Mouse (Mus musculus) midbrain, embryonic 16.5 days (tissue): ENCODE data around the gene Cabcoco1. TPM values are rescaled to one million over a fixed set of nuclear protein-coding genes. Genes with fewer than 3 reads are reported as not detected.

Experiments
- ATAC-seq: fragments of 200-750 bp; cut with Nextera tagmentation; 2 replicates; pipeline ENCODE4 v1.8.0; 2017; ENCODE audit warnings: moderate TSS enrichment
- H3K27ac ChIP-seq: fragments of 300-500 bp; sonication (generic); 2 replicates; pipeline ENCODE4 v1.5.1; 2014; ENCODE audit warnings: mild to moderate bottlenecking, low read length, mixed read lengths
- H3K27me3 ChIP-seq: fragments of 300-500 bp; sonication (generic); 2 replicates; pipeline ENCODE4 v1.6.1; 2014; ENCODE audit warnings: low read depth, low read length, mixed read lengths; ENCODE audit not compliant: control insufficient read depth, insufficient read depth
- H3K36me3 ChIP-seq: fragments of 300-500 bp; sonication (generic); 2 replicates; pipeline ENCODE4 v1.6.1; 2014; ENCODE audit warnings: mild to moderate bottlenecking, low read length, moderate library complexity, mixed read lengths; ENCODE audit not compliant: control insufficient read depth, insufficient read depth
- H3K4me1 ChIP-seq: fragments of 300-500 bp; sonication (generic); 2 replicates; pipeline ENCODE4 v1.6.1; 2014; ENCODE audit warnings: mild to moderate bottlenecking, low read length, mixed read lengths; ENCODE audit not compliant: control insufficient read depth, insufficient read depth
- H3K4me2 ChIP-seq: fragments of 300-500 bp; sonication (generic); 2 replicates; pipeline ENCODE4 v1.6.1; 2014; ENCODE audit warnings: mild to moderate bottlenecking, low read length, mixed read lengths
- H3K4me3 ChIP-seq: fragments of 300-500 bp; sonication (generic); 2 replicates; pipeline ENCODE4 v1.5.1; 2014; ENCODE audit warnings: low read depth, mild to moderate bottlenecking, low read length, moderate library complexity, mixed read lengths
- H3K9ac ChIP-seq: fragments of 300-500 bp; sonication (generic); 2 replicates; pipeline ENCODE4 v1.6.1; 2014; ENCODE audit warnings: low read depth, low read length, mixed read lengths
- H3K9me3 ChIP-seq: fragments of 300-500 bp; sonication (generic); replicated peaks from 2 replicates; pipeline ENCODE4 v1.6.1; 2014; ENCODE audit warnings: mild to moderate bottlenecking, low read length, mixed read lengths; ENCODE audit not compliant: control insufficient read depth, poor library complexity, severe bottlenecking
- WGBS: fragments of 180-500 bp; shearing (Covaris S2); extraction: QIAGEN DNeasy Blood & Tissue Kit; methylation state at CpG from one replicate; pipeline ENCODE4 v1.1.7; 2014; 5-methylcytosine and 5-hydroxymethylcytosine counted together
- polyA plus RNA-seq: library from polyadenylated mRNA; unstranded; fragments of >200 nt; fragmentation: Nextera tagmentation; extraction: Ambion mirVana; gene quantifications from 2 replicates; pipeline ENCODE4 v1.2.1, GENCODE M21; 2015

The Cabcoco1 gene
- polyA plus RNA-seq, 1 experiment from 2014 or later: 2.5 TPM

DNA sequence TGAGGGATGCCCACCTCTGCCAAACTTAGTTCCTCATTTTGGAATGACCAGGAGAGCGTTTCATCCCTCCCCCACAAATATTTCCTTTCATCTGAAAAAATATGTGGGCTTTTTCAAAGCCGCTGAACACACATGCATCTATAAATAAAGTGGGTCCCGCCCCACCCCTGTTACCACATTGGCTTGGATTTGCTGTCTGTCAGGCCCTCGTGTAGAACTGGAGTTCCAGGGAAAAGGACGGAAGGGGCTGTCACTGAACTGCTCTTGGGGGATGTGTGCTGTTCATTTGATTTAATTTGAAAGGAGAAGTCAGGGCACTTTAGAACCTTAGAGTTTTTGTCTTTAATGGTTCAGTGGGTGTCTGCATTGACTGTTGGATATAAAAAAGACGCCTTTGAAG is 50.9 kb downstream of the Cabcoco1 start:
- Histone ChIP-seq H3K9me3 (no peaks in the 10 kb centered on the region), H3K36me3 (no peaks in the 10 kb centered on the region), H3K27ac (no peak overlapping the region), H3K4me2 (no peak overlapping the region), H3K9ac (no peak overlapping the region), H3K4me3 (no peak overlapping the region), H3K27me3 (no peaks in the 10 kb centered on the region), H3K4me1 (no peaks in the 10 kb centered on the region)
- WGBS: 67% methylated on average over 6 of the region's 6 CpGs
- no peak for ATAC-seq

DNA sequence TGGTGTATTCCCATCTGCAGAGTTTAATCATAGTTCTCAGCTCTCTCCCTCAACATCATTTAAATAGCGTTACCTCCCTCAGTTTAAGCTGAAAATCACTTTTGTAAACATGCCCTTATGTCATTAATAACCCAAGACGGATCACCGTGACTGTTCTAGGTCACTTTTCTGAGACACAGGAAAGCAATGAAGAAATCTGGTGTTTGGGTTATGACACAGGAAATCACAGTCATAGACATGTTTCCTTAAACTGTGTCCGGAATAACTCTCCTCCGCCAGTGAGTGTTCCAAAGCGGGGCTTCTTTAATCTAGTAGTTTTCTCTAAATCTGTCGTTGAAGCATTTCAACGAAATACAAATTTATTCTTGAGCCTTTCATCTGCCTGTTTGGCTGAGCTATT is 68.9 kb downstream of the Cabcoco1 start:
- H3K4me3 ChIP-seq: no peak overlapping the region
- ATAC-seq: no peak
- no peak overlapping the region for H3K9ac ChIP-seq
- H3K27me3 ChIP-seq: no peaks in the 10 kb centered on the region
- H3K36me3 ChIP-seq: no peaks in the 10 kb centered on the region
- H3K9me3 ChIP-seq: no peaks in the 10 kb centered on the region
- H3K27ac ChIP-seq: no peak overlapping the region
- WGBS: 88% methylated on average over 8 of the region's 8 CpGs
- H3K4me2 ChIP-seq: no peak overlapping the region
- H3K4me1 ChIP-seq: no peaks in the 10 kb centered on the region

DNA sequence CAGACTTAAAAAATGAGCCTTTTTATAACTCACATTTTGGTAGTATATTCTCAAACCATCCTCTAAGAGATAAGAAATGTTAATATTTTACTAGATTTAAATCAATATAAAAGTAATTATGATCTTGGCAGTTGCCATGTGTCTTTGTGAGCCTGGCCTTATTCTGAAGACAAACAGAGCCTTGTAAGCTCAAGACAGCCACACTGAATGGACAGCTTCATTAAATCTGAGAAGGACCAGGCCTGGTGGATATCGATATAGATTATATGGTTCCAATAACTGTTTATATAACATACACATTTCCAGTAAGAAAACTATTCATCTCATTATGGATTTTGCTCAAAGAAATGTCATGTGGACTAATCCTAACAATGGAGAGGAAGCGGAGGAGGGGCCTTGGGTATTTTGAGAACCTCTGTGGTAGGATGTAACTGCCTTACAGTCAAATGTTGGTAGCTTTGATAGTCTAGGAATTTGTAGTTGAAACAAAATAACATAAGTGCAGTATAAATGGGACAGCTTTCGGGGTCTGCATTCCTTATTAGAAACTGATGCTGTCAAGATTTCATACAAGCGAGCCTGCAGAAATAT is 75.9 kb downstream of the Cabcoco1 start:
- Histone ChIP-seq H3K9me3 (no peaks in the 10 kb centered on the region), H3K27ac (no peak overlapping the region), H3K27me3 (no peaks in the 10 kb centered on the region), H3K36me3 (no peaks in the 10 kb centered on the region), H3K4me2 (no peak overlapping the region), H3K4me1 (no peaks in the 10 kb centered on the region), H3K9ac (no peak overlapping the region), H3K4me3 (no peak overlapping the region)
- WGBS: 88% methylated on average over 4 of the region's 4 CpGs
- no peak for ATAC-seq

DNA sequence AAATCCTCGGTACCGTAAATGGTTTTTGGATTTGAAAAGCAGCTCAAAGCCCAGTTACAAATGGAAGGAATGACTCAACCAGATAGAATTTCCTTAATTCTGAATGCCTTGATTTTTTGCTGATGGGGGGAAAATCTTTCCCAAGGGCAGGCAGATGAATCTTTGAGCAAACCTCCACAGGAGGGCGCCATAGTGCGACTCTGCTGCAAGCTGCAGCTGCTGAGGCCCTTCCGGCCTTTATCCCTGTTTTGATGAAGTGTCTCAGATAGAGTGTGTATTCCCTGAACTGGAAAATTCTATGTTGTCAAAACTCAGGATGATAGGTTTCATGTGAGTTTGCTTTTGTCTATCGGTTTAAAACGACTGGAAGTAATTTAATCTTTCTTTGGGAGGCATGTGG is 76.8 kb downstream of the Cabcoco1 start:
- H3K4me3 ChIP-seq: no peak overlapping the region
- no peaks in the 10 kb centered on the region for H3K27me3 ChIP-seq
- 24% methylated on average over 7 of the region's 7 CpGs for WGBS
- ATAC-seq: no peak
- no peak overlapping the region for H3K4me2 ChIP-seq
- no peak overlapping the region for H3K9ac ChIP-seq
- H3K27ac ChIP-seq: no peak overlapping the region
- H3K4me1 ChIP-seq: no peaks in the 10 kb centered on the region
- H3K36me3 ChIP-seq: no peaks in the 10 kb centered on the region
- H3K9me3 ChIP-seq: no peaks in the 10 kb centered on the region

DNA sequence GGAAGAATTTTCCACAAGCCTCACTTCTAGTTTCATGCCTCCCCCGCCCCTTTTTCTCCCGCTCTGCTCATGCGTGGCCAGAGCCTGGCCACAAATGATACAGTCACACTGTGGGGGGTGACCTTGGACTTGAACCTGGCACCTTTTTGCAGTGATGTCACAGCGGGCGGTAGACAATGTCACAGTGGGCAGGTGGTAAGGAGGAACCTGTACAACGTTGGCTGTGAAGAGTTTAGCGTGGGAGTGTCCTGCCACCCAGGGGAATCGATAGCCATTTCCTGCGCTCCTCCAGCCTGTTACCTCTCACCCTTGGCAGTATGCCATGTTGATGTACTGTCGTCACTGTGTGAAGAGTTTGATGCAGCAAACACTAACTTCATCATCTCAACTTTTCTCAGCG is 81.9 kb downstream of the Cabcoco1 start:
- H3K27me3 ChIP-seq: no peaks in the 10 kb centered on the region
- no peak overlapping the region for H3K4me3 ChIP-seq
- H3K9me3 ChIP-seq: no peaks in the 10 kb centered on the region
- no peak for ATAC-seq
- no peaks in the 10 kb centered on the region for H3K36me3 ChIP-seq
- WGBS: 77% methylated on average over 11 of the region's 11 CpGs
- H3K4me1 ChIP-seq: no peaks in the 10 kb centered on the region
- H3K4me2 ChIP-seq: no peak overlapping the region
- no peak overlapping the region for H3K27ac ChIP-seq
- H3K9ac ChIP-seq: no peak overlapping the region

DNA sequence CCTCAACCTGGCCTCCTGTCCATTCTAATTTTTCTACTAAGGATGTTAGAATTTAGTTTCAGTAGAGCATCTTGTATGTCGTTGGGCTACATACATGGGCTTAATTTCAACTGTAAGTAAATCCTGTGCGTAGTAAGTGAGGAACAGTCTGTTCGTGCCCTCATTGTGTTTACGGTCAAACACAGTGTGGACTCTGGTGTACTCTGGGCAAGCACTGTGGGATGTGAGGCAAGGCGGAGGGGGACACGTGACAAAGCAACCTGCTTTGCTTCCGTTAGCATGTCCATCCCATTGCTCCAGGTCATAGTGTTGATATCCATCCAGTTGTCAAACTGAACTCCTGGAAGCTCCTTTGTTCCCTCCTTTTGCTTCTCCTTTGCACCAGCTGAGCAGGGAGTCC is 84.7 kb downstream of the Cabcoco1 start:
- Histone ChIP-seq H3K4me2 (no peak overlapping the region), H3K4me1 (no peaks in the 10 kb centered on the region), H3K4me3 (no peak overlapping the region), H3K9me3 (no peaks in the 10 kb centered on the region), H3K27ac (no peak overlapping the region), H3K36me3 (no peaks in the 10 kb centered on the region), H3K9ac (no peak overlapping the region), H3K27me3 (no peaks in the 10 kb centered on the region)
- no peak for ATAC-seq
- WGBS: 95% methylated on average over 7 of the region's 7 CpGs

DNA sequence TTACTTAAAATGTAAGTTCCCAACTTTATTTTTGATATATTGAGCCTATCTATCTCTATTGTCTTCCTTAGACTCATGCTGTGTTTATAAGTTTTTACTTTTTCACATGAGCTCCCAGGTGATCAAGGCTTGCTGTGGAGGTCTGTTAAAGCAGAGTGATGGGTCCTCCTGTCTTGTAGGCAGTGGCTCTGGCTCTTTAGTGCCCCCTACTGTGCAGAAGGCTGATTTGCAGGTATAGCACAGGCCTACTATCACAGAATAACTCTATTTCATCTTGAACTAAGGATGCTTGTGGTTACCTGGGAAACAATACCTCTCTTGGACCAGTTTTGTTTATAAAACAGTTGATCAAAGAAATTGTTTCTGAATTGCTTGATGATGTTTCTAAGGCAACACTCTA is 87.2 kb downstream of the Cabcoco1 start:
- no peak overlapping the region for H3K4me3 ChIP-seq

DNA sequence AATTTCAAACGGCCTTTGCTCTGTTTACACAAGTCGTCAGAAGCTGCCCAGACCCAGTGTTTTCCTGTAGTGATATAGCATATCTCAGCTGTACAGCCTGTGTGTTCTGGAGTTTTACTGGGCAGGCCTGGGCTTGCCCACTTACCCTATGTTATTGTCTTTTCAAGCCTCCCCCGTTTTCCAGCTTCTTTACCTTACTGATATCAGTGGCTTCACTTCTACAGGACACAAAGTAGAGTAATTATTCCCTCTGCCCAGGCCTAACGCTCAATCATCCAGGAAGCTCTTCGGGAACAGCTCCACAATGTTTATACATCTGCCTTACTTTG is 94.9 kb downstream of the Cabcoco1 start:
- H3K4me3 ChIP-seq: no peak overlapping the region
- no peak overlapping the region for H3K9ac ChIP-seq

More for the DNA sequence above, 87.2 kb downstream of the Cabcoco1 start:
- Histone ChIP-seq H3K4me1 (no peaks in the 10 kb centered on the region), H3K9ac (no peak overlapping the region), H3K27ac (no peak overlapping the region), H3K4me2 (no peak overlapping the region), H3K27me3 (no peaks in the 10 kb centered on the region), H3K9me3 (no peaks in the 10 kb centered on the region), H3K36me3 (no peaks in the 10 kb centered on the region)
- ATAC-seq: no peak

DNA sequence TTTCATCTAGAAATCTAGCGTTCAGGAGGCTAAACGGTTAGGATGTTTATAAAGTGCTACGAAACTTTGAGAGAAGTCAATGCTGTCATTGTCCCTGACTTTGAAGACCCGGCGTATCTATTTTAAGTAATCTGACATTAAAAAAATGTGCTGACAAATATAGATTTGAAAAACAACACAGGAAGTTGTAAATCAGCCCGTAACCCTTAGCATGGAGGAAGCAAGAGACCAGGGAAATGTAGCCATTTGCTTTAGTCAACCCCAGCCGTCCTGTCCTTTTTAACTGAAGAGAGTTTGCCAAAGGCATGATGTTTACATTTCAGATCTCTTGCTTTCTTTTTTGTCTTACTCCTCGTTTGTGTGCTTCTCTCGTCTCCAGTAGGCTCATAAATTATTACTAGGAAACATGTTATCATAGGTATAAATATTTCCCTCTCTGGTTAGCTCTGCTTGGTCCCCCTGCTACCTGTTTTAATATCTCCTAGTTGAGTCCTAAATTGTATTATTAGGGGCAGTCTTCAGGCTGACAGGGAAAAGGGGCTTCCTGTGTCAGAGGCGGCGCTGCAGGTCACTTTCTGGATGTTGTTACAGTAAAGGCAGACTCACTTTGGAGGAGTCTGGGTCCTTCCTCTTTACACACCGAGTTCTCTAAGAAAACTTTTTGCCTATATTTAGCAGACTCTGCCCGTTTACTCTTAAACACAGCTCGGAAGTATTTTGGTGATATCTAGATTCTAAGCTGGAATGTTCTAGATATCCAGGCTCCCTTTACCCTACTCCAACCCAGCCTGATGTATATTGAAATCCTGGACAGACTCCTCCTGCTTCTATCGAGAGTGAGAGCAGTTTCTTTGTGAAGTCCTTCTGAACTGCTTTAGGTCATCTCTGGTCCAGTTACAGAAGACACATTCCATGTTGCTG is 95.6 kb downstream of the Cabcoco1 start:
- ATAC-seq: no peak
- H3K9me3 ChIP-seq: no peaks in the 10 kb centered on the region
- H3K27ac ChIP-seq: no peak overlapping the region
- no peak overlapping the region for H3K4me3 ChIP-seq
- H3K9ac ChIP-seq: no peak overlapping the region
- H3K36me3 ChIP-seq: no peaks in the 10 kb centered on the region
- 68% methylated on average over 15 of the region's 15 CpGs for WGBS
- H3K4me1 ChIP-seq: peaks cover 7% of the 10 kb centered on the region
- no peaks in the 10 kb centered on the region for H3K27me3 ChIP-seq
- H3K4me2 ChIP-seq: no peak overlapping the region

More for the DNA sequence above, 94.9 kb downstream of the Cabcoco1 start:
- Histone ChIP-seq H3K4me2 (no peak overlapping the region), H3K36me3 (no peaks in the 10 kb centered on the region), H3K27ac (no peak overlapping the region), H3K27me3 (no peaks in the 10 kb centered on the region), H3K9me3 (no peaks in the 10 kb centered on the region), H3K4me1 (peaks cover 7% of the 10 kb centered on the region)
- ATAC-seq: no peak
- WGBS: 72% methylated on average over 5 of the region's 5 CpGs
